Comparison of ENCODE assay signal across 9 mouse cellular contexts in genomic region chr3:121954421-121954820, GRCm38 (mm10). TPM values are rescaled to one million over a fixed set of nuclear protein-coding genes. Genes with fewer than 3 reads are reported as not detected.
A peak's percentile ranks its signal among the peaks of the same experiment; 100 is the strongest.
DNase-seq lines count a peak whose midpoint lies in the region; ATAC-seq and TF ChIP-seq lines count a peak whose summit lies in the region.
"Had no signal": no experiment of that assay in that cellular context is flagged by ENCODE, and none has a peak within 500 bp of the region (broad histone marks: within the 10 kb centered on the region; RNA-seq: fewer than 3 reads in every experiment).

No protein-coding gene starts in this region.

- no peak for DNase-seq in heart, adult 9 months (ENCODE audit: low spot score in 2 of 2)
- DNase-seq in brain, embryonic 14.5 days (ENCODE audit: low read depth), result peak; percentile 33
- DNase-seq in liver, embryonic 11.5 days (ENCODE audit: low spot score), result no peak
- no peak for DNase-seq in gastrocnemius, postnatal 14 days
- DNase-seq in forebrain, embryonic 11.5 days (ENCODE audit: low spot score), result no peak

- TF ChIP-seq POLR2A in brain, embryonic 14.5 days (IDR thresholded peaks at IDR 0.05; ENCODE audit: borderline replicate concordance, extremely low read depth, insufficient read depth, insufficient read length, poor library complexity, severe bottlenecking), result no peak

- no peaks in the 10 kb centered on the region for H3K9me3 ChIP-seq in heart, embryonic 15.5 days (replicated peaks)
- 0 out of 2 replicates have a peak, but pooled peaks cover 2% of the 10 kb centered on the region for H3K9me3 ChIP-seq in heart, embryonic 16.5 days (replicated peaks; ENCODE audit: control insufficient read depth, low read length)
- no peaks in the 10 kb centered on the region for H3K9me3 ChIP-seq in liver, embryonic 11.5 days (ENCODE audit: control insufficient read depth, low read length)
- H3K9me3 ChIP-seq in forebrain, embryonic 11.5 days (ENCODE audit: control insufficient read depth, low read length), result peaks cover 2% of the 10 kb centered on the region; the same call in 1 of the 2 replicates

- peaks cover 5% of the 10 kb centered on the region for H3K4me1 ChIP-seq in heart, embryonic 15.5 days (replicated peaks)
- 0 out of 2 replicates have a peak, but pooled peaks cover 3% of the 10 kb centered on the region for H3K4me1 ChIP-seq in heart, embryonic 16.5 days (ENCODE audit: control insufficient read depth, insufficient read depth, low read length)
- H3K4me1 ChIP-seq in liver, embryonic 11.5 days (replicated peaks; ENCODE audit: control insufficient read depth, insufficient read depth, low read length), result no peaks in the 10 kb centered on the region
- H3K4me1 ChIP-seq in forebrain, embryonic 11.5 days (replicated peaks; ENCODE audit: control insufficient read depth, insufficient read depth, low read length), result no peaks in the 10 kb centered on the region; the same call in 1 of the 2 replicates

- 26% methylated on average over 2 of the region's 2 CpGs for WGBS in heart, embryonic 15.5 days
- WGBS in heart, embryonic 16.5 days, result 25% methylated on average over 2 of the region's 2 CpGs
- 58% methylated on average over 2 of the region's 2 CpGs for WGBS in liver, embryonic 11.5 days
- WGBS in forebrain, embryonic 11.5 days, result 46% methylated on average over 2 of the region's 2 CpGs

- peak overlapping the region; percentile 79 for H3K4me2 ChIP-seq in heart, embryonic 15.5 days
- peak overlapping the region; percentile 75 for H3K4me2 ChIP-seq in heart, embryonic 16.5 days (ENCODE audit: low read depth, low read length)
- H3K4me2 ChIP-seq in liver, embryonic 11.5 days, result peak overlapping the region; percentile 99
- H3K4me2 ChIP-seq in forebrain, embryonic 11.5 days (ENCODE audit: low read depth, low read length, severe bottlenecking), result no peak overlapping the region

- no peaks in the 10 kb centered on the region for H3K36me3 ChIP-seq in heart, embryonic 15.5 days
- no peaks in the 10 kb centered on the region for H3K36me3 ChIP-seq in heart, embryonic 16.5 days (ENCODE audit: control insufficient read depth, insufficient read depth)
- H3K36me3 ChIP-seq in liver, embryonic 11.5 days (ENCODE audit: control insufficient read depth, insufficient read depth, low read length), result no peaks in the 10 kb centered on the region
- H3K36me3 ChIP-seq in forebrain, embryonic 11.5 days (ENCODE audit: control insufficient read depth, insufficient read depth, low read length), result no peaks in the 10 kb centered on the region

- H3K27me3 ChIP-seq in heart, embryonic 15.5 days, result no peaks in the 10 kb centered on the region
- no peaks in the 10 kb centered on the region for H3K27me3 ChIP-seq in heart, embryonic 16.5 days (ENCODE audit: control insufficient read depth, insufficient read depth, low read length)
- H3K27me3 ChIP-seq in liver, embryonic 11.5 days (replicated peaks; ENCODE audit: control insufficient read depth, insufficient read depth, low read length), result 0 out of 2 replicates have a peak, but pooled peaks cover 5% of the 10 kb centered on the region
- peaks cover 10% of the 10 kb centered on the region for H3K27me3 ChIP-seq in forebrain, embryonic 11.5 days (ENCODE audit: control insufficient read depth, insufficient read depth, low read length)

- ATAC-seq in heart, embryonic 15.5 days (replicated peaks; ENCODE audit: insufficient number of reproducible peaks, insufficient read depth, low FRiP score, low read depth), result no peak
- no peak for ATAC-seq in heart, embryonic 16.5 days (replicated peaks; ENCODE audit: extremely low read depth, insufficient read depth, low FRiP score)
- ATAC-seq in liver, embryonic 11.5 days (replicated peaks; ENCODE audit: low FRiP score), result no peak
- no peak for ATAC-seq in frontal cortex, adult (ENCODE audit: low TSS enrichment)
- no peak for ATAC-seq in forebrain, embryonic 11.5 days (replicated peaks; ENCODE audit: low FRiP score)

- peak overlapping the region; percentile 84 for H3K27ac ChIP-seq in heart, embryonic 15.5 days
- peak overlapping the region; percentile 85 for H3K27ac ChIP-seq in heart, embryonic 16.5 days (ENCODE audit: low read length)
- no peak overlapping the region for H3K27ac ChIP-seq in liver, embryonic 11.5 days (ENCODE audit: low read depth, low read length)
- H3K27ac ChIP-seq in forebrain, embryonic 11.5 days (ENCODE audit: low read depth, low read length), result no peak overlapping the region
- H3K27ac ChIP-seq: macrophage had no signal

- no peak for TF ChIP-seq CTCF in brain, embryonic 14.5 days (IDR thresholded peaks at IDR 0.05; ENCODE audit: borderline replicate concordance, extremely low read depth, insufficient read depth, insufficient read length)

- peak overlapping the region; percentile 83 for H3K4me3 ChIP-seq in heart, embryonic 15.5 days
- peak overlapping the region; percentile 87 for H3K4me3 ChIP-seq in heart, embryonic 16.5 days (ENCODE audit: low read length)
- H3K4me3 ChIP-seq in liver, embryonic 11.5 days (ENCODE audit: low read depth, low read length), result no peak overlapping the region
- H3K4me3 ChIP-seq in forebrain, embryonic 11.5 days (ENCODE audit: low read depth, low read length), result no peak overlapping the region

- intact Hi-C loops in gastrocnemius, postnatal 14 days (cut with DNase I; ENCODE audit: low total_unique reads), result no loop called here

- peak overlapping the region; percentile 25; the same call in 1 of the 2 replicates for H3K9ac ChIP-seq in heart, embryonic 15.5 days
- peak overlapping the region; percentile 90 for H3K9ac ChIP-seq in heart, embryonic 16.5 days (ENCODE audit: low read length)
- H3K9ac ChIP-seq in liver, embryonic 11.5 days (ENCODE audit: low read depth, low read length), result no peak overlapping the region
- H3K9ac ChIP-seq in forebrain, embryonic 11.5 days (ENCODE audit: low read length), result no peak overlapping the region

RNA-seq across cellular contexts. Expression of gene Arhgap29, which starts 2.1 kb away (rescaled TPM):
- 45.3 and 48.1 TPM in 2 replicates for polyA plus RNA-seq in heart, embryonic 15.5 days (2015; fragmentation: Nextera tagmentation; extraction: Ambion mirVana)
- polyA plus RNA-seq in brain, embryonic 14.5 days (2012; rRNA removed), result 15.2 and 26.2 TPM in 2 replicates
- polyA plus RNA-seq in heart, embryonic 16.5 days (2015; fragmentation: Nextera tagmentation; extraction: Ambion mirVana), result 48.3 and 48.5 TPM in 2 replicates
- 24.1 and 25.5 TPM in 2 replicates for polyA plus RNA-seq in liver, embryonic 11.5 days (2014; fragmentation: Nextera tagmentation; extraction: Ambion mirVana)
- total RNA-seq in gastrocnemius, postnatal 14 days (2021), result 10 to 100 TPM; 27.2 to 29.6 TPM
- polyA plus RNA-seq in forebrain, embryonic 11.5 days (2014; fragmentation: Nextera tagmentation; extraction: Ambion mirVana), result 31.0 and 35.0 TPM in 2 replicates

Comparison
In these comparisons a context has a peak if more than half of its experiments do, and no peak if none do; other contexts are left out.
1. H3K27ac ChIP-seq: peak in heart, embryonic 15.5 days (single experiment) and heart, embryonic 16.5 days (single experiment); none in liver, embryonic 11.5 days (single experiment) and forebrain, embryonic 11.5 days (single experiment).
2. H3K4me3 ChIP-seq: peak in heart, embryonic 15.5 days (single experiment) and heart, embryonic 16.5 days (single experiment); none in liver, embryonic 11.5 days (single experiment) and forebrain, embryonic 11.5 days (single experiment).
3. H3K9ac ChIP-seq: peak in heart, embryonic 15.5 days (single experiment) and heart, embryonic 16.5 days (single experiment); none in liver, embryonic 11.5 days (single experiment) and forebrain, embryonic 11.5 days (single experiment).